Mouse (Mus musculus) left cerebral cortex, adult 9 months (tissue): ENCODE data around the gene Coa4.
A peak's percentile ranks its signal among the peaks of the same experiment; 100 is the strongest.
"Not testable (repeated sequence)": the region's sequence is repeated elsewhere in the genome, so short reads cannot be mapped to it uniquely, and the experiment has no call there.

Source experiments
- DNase-seq, 2 experiments: peaks; one replicate each; pipeline ENCODE4 v3.0.0; 2022; ENCODE audit warnings: low spot score in 2 of 2

Gene Coa4

GRCm38 (mm10) chr7:100561861-100562587 is 25.2 kb downstream of the Coa4 start:
- DNase-seq, result peak in 1 of 2 experiments; percentile 13

- DNase-seq, result not testable (repeated sequence)
These were observed 30.4 kb downstream of the Coa4 start for GRCm38 (mm10) chr7:100567238-100567637.

- DNase-seq, result no peak
These were observed 33.0 kb downstream of the Coa4 start for GRCm38 (mm10) chr7:100569907-100570306.

- DNase-seq, result no peak
These were observed 34.3 kb downstream of the Coa4 start for GRCm38 (mm10) chr7:100570930-100571715.

GRCm38 (mm10) chr7:100572061-100572460 is 35.2 kb downstream of the Coa4 start:
- DNase-seq, result no peak

- no peak for DNase-seq
These were observed 35.8 kb downstream of the Coa4 start for GRCm38 (mm10) chr7:100572704-100573103.

- peak; percentile 30 to 42 for DNase-seq
These were observed 41.9 kb downstream of the Coa4 start for GRCm38 (mm10) chr7:100578794-100579193.

GRCm38 (mm10) chr7:100582235-100582634 is 45.4 kb downstream of the Coa4 start:
- no peak for DNase-seq

GRCm38 (mm10) chr7:100582727-100583236 is 45.9 kb downstream of the Coa4 start:
- DNase-seq, result peak; percentile 73 to 91

- no peak for DNase-seq
These were observed 52.9 kb downstream of the Coa4 start for GRCm38 (mm10) chr7:100589816-100590215.
